Mouse (Mus musculus) sigmoid colon, adult 10 weeks (tissue): Measurements from ENCODE around the gene Vmn1r155. TPM values are rescaled to one million over a fixed set of nuclear protein-coding genes. Genes with fewer than 3 reads are reported as not detected.

ENCODE experiments used
- polyA plus RNA-seq: library from polyadenylated mRNA; stranded (reverse); fragments of 350-450 nt; fragmentation: Illumina TruSeq; extraction: RNeasy Lipid Tissue Mini Kit (QIAGEN cat#74804); gene quantifications from one replicate; pipeline ENCODE4 v1.2.3, GENCODE M21; 2014; ENCODE audit warnings: low read depth, low replicate concordance

The Vmn1r155 gene
- not detected for polyA plus RNA-seq

GRCm38 (mm10) chr7:22657718-22658117 lies at the start of gene Vmn1r155:
Vmn1r155 (plus strand) TSS chr7:22658018.

GRCm38 (mm10) chr7:22692217-22692616 lies 34.4 kb downstream of the Vmn1r155 start, which contains the start of gene Gm8693:
Gm8693 (minus strand) TSS chr7:22692317.

Other genes with a start within 250 kb of the Vmn1r155 start
- gene Vmn1r148, start 244.4 kb upstream of the Vmn1r155 start, polyA plus RNA-seq = not detected
- not detected for gene Vmn1r149, start 219.8 kb upstream of the Vmn1r155 start, polyA plus RNA-seq
- gene Gm10665, start 193.9 kb upstream of the Vmn1r155 start, polyA plus RNA-seq = not detected
- not detected for gene Vmn1r151, start 158.3 kb upstream of the Vmn1r155 start, polyA plus RNA-seq
- not detected for gene Vmn1r152, start 135.1 kb upstream of the Vmn1r155 start, polyA plus RNA-seq
- not detected for gene Gm8677, start 123.1 kb upstream of the Vmn1r155 start, polyA plus RNA-seq
- gene Gm4201, start 92.7 kb upstream of the Vmn1r155 start, polyA plus RNA-seq = not detected
- gene Gm4565, start 69.9 kb upstream of the Vmn1r155 start, polyA plus RNA-seq = not detected
- gene Gm8693, start 34.3 kb downstream of the Vmn1r155 start, polyA plus RNA-seq = not detected
- not detected for gene Gm4567, start 61.7 kb downstream of the Vmn1r155 start, polyA plus RNA-seq
- not detected for gene Vmn1r157, start 103.7 kb downstream of the Vmn1r155 start, polyA plus RNA-seq
- not detected for gene Vmn1r158, start 132.8 kb downstream of the Vmn1r155 start, polyA plus RNA-seq
- gene Vmn1r159, start 185.6 kb downstream of the Vmn1r155 start, polyA plus RNA-seq = not detected
- not detected for gene Vmn1r160, start 213.2 kb downstream of the Vmn1r155 start, polyA plus RNA-seq